Mouse (Mus musculus): ENCODE measurements around the gene Zswim9. TPM values are rescaled to one million over a fixed set of nuclear protein-coding genes. Genes with fewer than 3 reads are reported as not detected.

Gene Zswim9
- polyA plus RNA-seq, 2 experiments: 6.9 to 14.9 TPM

DNA sequence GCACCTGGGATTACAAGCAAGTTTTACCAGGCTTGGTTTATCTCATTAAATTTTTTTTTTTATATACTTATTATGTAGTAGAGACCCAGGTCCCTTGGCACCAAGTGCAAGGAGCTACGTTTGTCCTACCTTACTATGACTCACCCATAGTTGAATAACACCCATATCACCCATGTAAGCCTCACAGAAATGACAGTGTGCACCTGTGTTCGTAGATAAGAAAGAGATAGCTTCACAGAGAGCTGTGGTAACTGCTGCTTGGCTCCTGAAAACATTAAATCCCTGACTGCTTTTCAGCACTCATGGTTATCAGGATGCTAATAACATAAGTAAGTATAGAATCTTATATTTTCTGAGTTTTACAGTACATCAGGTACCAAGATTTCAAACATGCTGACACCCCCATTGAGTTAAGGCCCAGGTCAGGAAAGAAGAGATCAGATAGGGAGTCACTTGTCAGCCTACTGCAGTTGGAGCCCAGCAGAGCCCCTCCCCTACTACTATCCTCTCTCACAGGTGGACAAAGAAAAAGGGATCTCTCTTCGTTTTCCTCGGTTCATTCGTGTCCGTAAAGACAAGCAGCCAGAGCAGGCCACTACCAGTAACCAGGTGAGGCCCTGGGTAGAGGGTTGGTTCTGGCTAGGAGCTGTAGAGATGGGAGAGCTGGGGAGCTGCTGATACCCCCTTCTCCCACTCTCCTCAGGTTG lies 32.1 kb upstream of the Zswim9 start:
- H3K36me3 ChIP-seq (ENCODE audit: control insufficient read depth, insufficient read depth, low read length): peaks cover 60% of the 10 kb centered on the region
- H3K9me3 ChIP-seq (ENCODE audit: control insufficient read depth, low read length): no peaks in the 10 kb centered on the region
- ATAC-seq (ENCODE audit: low FRiP score, low read depth): no peak
- WGBS: 92% methylated on average over 6 of the region's 6 CpGs
- H3K27ac ChIP-seq (replicated peaks; ENCODE audit: low read depth, low read length): no peak overlapping the region
- H3K27me3 ChIP-seq (ENCODE audit: control insufficient read depth, insufficient read depth, low read length): no peaks in the 10 kb centered on the region
- H3K4me3 ChIP-seq (replicated peaks; ENCODE audit: low read length): no peak overlapping the region
- no peak overlapping the region for H3K9ac ChIP-seq (ENCODE audit: low read depth, low read length, severe bottlenecking)
- no peaks in the 10 kb centered on the region for H3K4me1 ChIP-seq (ENCODE audit: control insufficient read depth, insufficient read depth, low read length)
- DNase-seq (ENCODE audit: low spot score): no peak
- no peak overlapping the region for H3K4me2 ChIP-seq (replicated peaks; ENCODE audit: low read depth, low read length, severe bottlenecking)
- TF ChIP-seq POLR2A (IDR thresholded peaks at IDR 0.05; ENCODE audit: borderline replicate concordance, extremely low read depth, insufficient read depth, insufficient read length): no peak

DNA sequence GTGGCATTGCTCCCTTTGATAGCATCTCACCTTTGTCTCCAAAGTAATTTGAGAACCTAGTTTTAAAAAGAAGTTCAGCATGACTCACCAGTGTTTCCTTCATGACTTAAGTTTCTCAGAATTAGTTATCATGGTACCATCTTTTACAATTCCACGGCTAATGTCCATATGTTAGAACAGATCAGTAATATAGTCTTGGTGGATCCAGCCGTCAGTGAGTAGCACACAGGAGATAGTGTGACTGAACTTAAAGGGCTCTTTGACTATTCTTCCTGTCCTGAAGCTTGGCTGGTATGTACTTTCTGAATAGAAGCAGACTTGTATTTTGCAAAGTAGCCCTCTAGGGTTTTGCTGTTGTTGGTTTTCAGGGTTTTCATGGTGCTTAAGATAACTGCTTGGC lies 30.9 kb upstream of the Zswim9 start:
- Histone ChIP-seq H3K4me1 (ENCODE audit: control insufficient read depth, insufficient read depth, low read length) (no peaks in the 10 kb centered on the region), H3K36me3 (ENCODE audit: control insufficient read depth, insufficient read depth, low read length) (peaks cover 70% of the 10 kb centered on the region), H3K4me3 (replicated peaks; ENCODE audit: low read length) (no peak overlapping the region), H3K4me2 (replicated peaks; ENCODE audit: low read depth, low read length, severe bottlenecking) (no peak overlapping the region), H3K27me3 (ENCODE audit: control insufficient read depth, insufficient read depth, low read length) (no peaks in the 10 kb centered on the region), H3K27ac (replicated peaks; ENCODE audit: low read depth, low read length) (no peak overlapping the region), H3K9ac (ENCODE audit: low read depth, low read length, severe bottlenecking) (no peak overlapping the region), H3K9me3 (ENCODE audit: control insufficient read depth, low read length) (no peaks in the 10 kb centered on the region)
- DNase-seq (ENCODE audit: low spot score): no peak
- ATAC-seq (ENCODE audit: low FRiP score, low read depth): no peak
- no peak for TF ChIP-seq POLR2A (IDR thresholded peaks at IDR 0.05; ENCODE audit: borderline replicate concordance, extremely low read depth, insufficient read depth, insufficient read length)
- WGBS: 89% methylated on average over 2 of the region's 2 CpGs

DNA sequence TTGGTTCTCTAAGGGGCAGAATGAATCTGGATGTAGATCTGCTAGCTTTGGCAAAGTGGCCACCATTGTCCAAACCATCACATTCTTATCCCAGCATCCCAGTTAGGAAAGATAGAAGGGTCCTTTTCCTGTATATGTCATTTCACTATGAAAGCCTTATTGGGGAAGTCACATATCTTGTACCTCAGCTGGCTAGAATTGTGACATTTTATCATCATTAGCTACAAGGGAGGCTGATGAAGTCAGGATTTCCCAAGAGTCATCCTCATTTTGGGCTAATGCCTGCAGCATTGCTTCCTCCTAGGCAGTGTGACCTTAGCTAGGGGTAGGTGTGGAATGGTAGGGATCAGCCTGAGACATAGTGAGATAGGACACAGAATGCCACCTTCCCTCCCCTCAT lies 24.9 kb upstream of the Zswim9 start:
- ATAC-seq (ENCODE audit: low FRiP score, low read depth): no peak
- no peak overlapping the region for H3K27ac ChIP-seq (replicated peaks; ENCODE audit: low read depth, low read length)
- no peak overlapping the region for H3K4me2 ChIP-seq (replicated peaks; ENCODE audit: low read depth, low read length, severe bottlenecking)
- no peaks in the 10 kb centered on the region for H3K9me3 ChIP-seq (ENCODE audit: control insufficient read depth, low read length)
- no peaks in the 10 kb centered on the region for H3K27me3 ChIP-seq (ENCODE audit: control insufficient read depth, insufficient read depth, low read length)
- no peaks in the 10 kb centered on the region for H3K4me1 ChIP-seq (ENCODE audit: control insufficient read depth, insufficient read depth, low read length)
- no peak for DNase-seq (ENCODE audit: low spot score)
- TF ChIP-seq POLR2A (IDR thresholded peaks at IDR 0.05; ENCODE audit: borderline replicate concordance, extremely low read depth, insufficient read depth, insufficient read length): no peak
- H3K4me3 ChIP-seq (replicated peaks; ENCODE audit: low read length): no peak overlapping the region
- H3K9ac ChIP-seq (ENCODE audit: low read depth, low read length, severe bottlenecking): no peak overlapping the region
- peaks cover 94% of the 10 kb centered on the region for H3K36me3 ChIP-seq (ENCODE audit: control insufficient read depth, insufficient read depth, low read length)

DNA sequence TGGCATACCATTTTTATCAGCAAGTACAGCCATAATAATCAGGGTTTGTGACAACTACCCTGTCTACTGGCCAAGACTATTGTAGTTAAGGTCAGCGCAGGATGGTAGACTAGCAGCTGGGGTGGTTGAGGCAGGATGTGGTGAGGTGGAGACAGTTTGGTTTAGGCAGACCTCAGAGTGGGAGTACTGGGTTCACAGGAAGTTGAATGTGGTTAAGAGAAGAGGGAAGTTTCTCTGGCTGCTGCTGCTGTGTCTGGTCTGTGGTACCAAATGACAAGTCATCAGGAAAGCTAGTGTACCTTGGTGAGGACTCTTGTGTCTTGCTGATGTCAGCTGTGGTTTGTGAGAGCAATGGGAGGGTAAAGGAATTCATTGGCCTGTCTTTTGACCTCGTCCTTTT lies 24.3 kb upstream of the Zswim9 start:
- H3K4me1 ChIP-seq (ENCODE audit: control insufficient read depth, insufficient read depth, low read length): no peaks in the 10 kb centered on the region
- no peak overlapping the region for H3K4me3 ChIP-seq (replicated peaks; ENCODE audit: low read length)
- 86% methylated on average over 2 of the region's 2 CpGs for WGBS
- no peak for TF ChIP-seq POLR2A (IDR thresholded peaks at IDR 0.05; ENCODE audit: borderline replicate concordance, extremely low read depth, insufficient read depth, insufficient read length)
- peaks cover 91% of the 10 kb centered on the region for H3K36me3 ChIP-seq (ENCODE audit: control insufficient read depth, insufficient read depth, low read length)
- no peaks in the 10 kb centered on the region for H3K9me3 ChIP-seq (ENCODE audit: control insufficient read depth, low read length)
- ATAC-seq (ENCODE audit: low FRiP score, low read depth) (no peak), DNase-seq (ENCODE audit: low spot score) (no peak)
- no peaks in the 10 kb centered on the region for H3K27me3 ChIP-seq (ENCODE audit: control insufficient read depth, insufficient read depth, low read length)
- no peak overlapping the region for H3K4me2 ChIP-seq (replicated peaks; ENCODE audit: low read depth, low read length, severe bottlenecking)
- H3K27ac ChIP-seq (replicated peaks; ENCODE audit: low read depth, low read length): no peak overlapping the region
- H3K9ac ChIP-seq (ENCODE audit: low read depth, low read length, severe bottlenecking): no peak overlapping the region

DNA sequence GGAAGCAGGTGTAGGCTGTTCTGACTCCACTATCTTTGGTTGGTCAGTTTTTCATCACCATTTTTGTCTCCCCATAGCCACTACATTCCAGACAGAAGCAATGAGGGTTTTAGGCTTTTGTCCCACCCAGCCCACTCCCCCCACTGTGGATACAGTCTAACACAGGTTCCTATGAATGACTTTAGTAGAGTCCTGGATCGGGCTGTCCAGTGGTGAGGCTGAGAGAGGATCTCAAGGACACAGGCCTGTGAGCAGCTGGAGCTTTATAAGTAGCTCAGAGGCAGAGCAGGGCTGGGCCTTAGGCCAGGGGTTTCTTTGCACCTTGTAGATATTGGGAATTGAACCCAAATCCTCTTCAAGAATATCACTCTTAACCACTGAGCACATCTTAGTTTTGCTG lies 23.1 kb upstream of the Zswim9 start:
- DNase-seq (ENCODE audit: low spot score) (no peak), ATAC-seq (ENCODE audit: low FRiP score, low read depth) (no peak)
- Histone ChIP-seq H3K4me3 (replicated peaks; ENCODE audit: low read length) (no peak overlapping the region), H3K4me2 (replicated peaks; ENCODE audit: low read depth, low read length, severe bottlenecking) (no peak overlapping the region), H3K4me1 (ENCODE audit: control insufficient read depth, insufficient read depth, low read length) (no peaks in the 10 kb centered on the region), H3K36me3 (ENCODE audit: control insufficient read depth, insufficient read depth, low read length) (peaks cover 88% of the 10 kb centered on the region), H3K9me3 (ENCODE audit: control insufficient read depth, low read length) (no peaks in the 10 kb centered on the region), H3K27me3 (ENCODE audit: control insufficient read depth, insufficient read depth, low read length) (no peaks in the 10 kb centered on the region), H3K9ac (ENCODE audit: low read depth, low read length, severe bottlenecking) (no peak overlapping the region), H3K27ac (replicated peaks; ENCODE audit: low read depth, low read length) (no peak overlapping the region)
- no peak for TF ChIP-seq POLR2A (IDR thresholded peaks at IDR 0.05; ENCODE audit: borderline replicate concordance, extremely low read depth, insufficient read depth, insufficient read length)
- WGBS: 94% methylated on average over 1 of the region's 1 CpGs
